Mouse (Mus musculus) CH12.LX (cell line): ENCODE results near the gene Mthfd2l.

ENCODE experiments used
- CTCF ChIP-seq, 2 experiments: IDR thresholded peaks in 1 of 2; conservative IDR thresholded peaks in 1 of 2; 2 replicates each; pipeline ENCODE4 v1.5.1; 2011 to 2012; ENCODE audit warnings: low read depth in 2 of 2, low read length in 2 of 2, improper control_type of control experiment in 1 of 2, inconsistent platforms in 1 of 2, mild to moderate bottlenecking in 1 of 2, moderate library complexity in 1 of 2
- ETS1 ChIP-seq: conservative IDR thresholded peaks from 2 replicates; pipeline ENCODE4 v1.6.1; 2012; ENCODE audit warnings: low read depth, mild to moderate bottlenecking, inconsistent platforms, low read length, improper control_type of control experiment, moderate library complexity
- NELFE ChIP-seq: IDR thresholded peaks from 2 replicates; pipeline ENCODE4 v1.6.1; 2011; ENCODE audit warnings: low read depth, low read length, improper control_type of control experiment
- PAX5 ChIP-seq: IDR thresholded peaks from 2 replicates; pipeline ENCODE4 v1.6.1; 2012; ENCODE audit warnings: low read length, inconsistent platforms, mixed read lengths
- POLR2A ChIP-seq: IDR thresholded peaks from 2 replicates; pipeline ENCODE4 v1.6.1; 2011; ENCODE audit warnings: low read depth, mild to moderate bottlenecking, improper control_type of control experiment, low read length
- POLR2AphosphoS2 ChIP-seq: IDR thresholded peaks from 2 replicates; pipeline ENCODE4 v1.6.1; 2011; ENCODE audit warnings: low read depth, low read length, improper control_type of control experiment
- USF1 ChIP-seq: IDR thresholded peaks from 2 replicates; pipeline ENCODE4 v1.6.1; 2014; ENCODE audit warnings: low read depth, mild to moderate bottlenecking, inconsistent platforms, low read length, improper control_type of control experiment

DNA sequence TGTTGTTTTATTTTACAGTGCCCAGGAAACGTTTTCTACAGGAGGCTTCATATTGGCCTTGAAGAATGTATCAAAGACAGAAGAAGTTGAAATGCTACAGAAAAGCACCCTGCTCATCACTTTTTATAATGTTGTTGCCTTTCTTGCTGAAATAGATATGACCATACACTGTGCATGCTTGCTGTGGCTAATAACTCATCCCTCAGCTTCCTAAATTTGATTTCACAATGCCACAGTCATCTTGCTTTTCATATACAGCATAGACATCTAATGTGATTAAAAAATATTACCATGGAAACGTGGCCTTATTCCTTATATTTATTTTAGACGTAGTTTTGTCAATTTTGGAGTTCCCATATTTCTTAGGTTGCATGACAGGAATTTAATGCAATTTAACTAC, 33.5 kb upstream of the Mthfd2l start:
- TF ChIP-seq CTCF (conservative IDR thresholded peaks at IDR 0.05 in 1 of 2, IDR thresholded peaks at IDR 0.05 in 1 of 2; ENCODE audit: low read depth in 2 of 2, low read length in 2 of 2) (no peak), POLR2AphosphoS2 (no peak), USF1 (no peak), PAX5 (no peak), POLR2A (no peak), NELFE (no peak), ETS1 (no peak)
